Mouse (Mus musculus): ENCODE measurements at regions not wholly inside any gene's neighbourhood (a gene's known extent, or its start where the extent isn't known, plus 50 kb on each side); places are given as distances from the start of the nearest gene placed in this dataset.
"Not testable (repeated sequence)": the region's sequence is repeated elsewhere in the genome, so short reads cannot be mapped to it uniquely, and the experiment has no call there.

DNA sequence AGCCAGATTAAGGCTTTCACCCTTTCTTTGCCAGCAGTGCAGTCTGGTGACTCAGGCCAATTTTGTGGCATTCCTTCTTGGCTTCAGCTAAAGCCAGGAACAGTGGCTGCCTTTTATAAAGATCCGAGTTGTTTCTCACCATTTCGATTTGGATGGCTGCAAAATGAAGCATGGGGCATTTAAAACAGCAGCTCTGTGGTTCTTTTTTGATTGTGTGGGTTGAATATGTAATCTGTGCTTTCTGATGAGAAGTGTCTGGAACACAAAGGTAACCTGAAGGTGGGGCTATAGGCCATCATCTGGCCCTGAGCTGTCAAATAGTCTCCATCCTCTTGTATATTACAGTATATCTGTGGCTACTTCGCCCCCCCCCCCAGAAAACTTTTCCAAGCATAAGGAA lies 338.4 kb upstream of the Clnk start:
- Histone ChIP-seq H3K4me3 (no peak overlapping the region), H3K9ac (no peak overlapping the region), H3K36me3 (replicated peaks) (no peaks in the 10 kb centered on the region), H3K4me2 (no peak overlapping the region), H3K4me1 (no peaks in the 10 kb centered on the region), H3K27ac (no peak overlapping the region), H3K27me3 (replicated peaks) (no peaks in the 10 kb centered on the region), H3K9me3 (no peaks in the 10 kb centered on the region)
- 63% methylated on average over 3 of the region's 3 CpGs for WGBS
- no peak for ATAC-seq (replicated peaks)

DNA sequence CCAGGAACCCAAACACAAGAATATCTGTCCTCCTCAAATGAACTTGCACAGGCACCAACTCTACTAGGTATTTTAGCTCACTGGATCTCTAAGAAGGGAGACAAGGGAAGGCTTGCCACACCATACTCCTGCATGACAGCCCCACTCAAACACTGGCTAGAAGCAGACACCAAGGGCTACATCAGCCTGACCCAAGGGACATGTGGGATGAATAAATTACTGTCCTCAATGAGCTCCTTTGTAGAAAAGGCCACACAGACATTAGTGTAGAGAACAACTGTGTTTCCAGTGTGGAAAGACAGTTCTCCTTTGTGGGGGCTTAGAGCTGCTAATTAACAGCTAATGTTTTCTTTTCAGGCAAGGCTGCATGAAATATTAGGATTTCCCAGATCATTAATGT lies 335.9 kb upstream of the Clnk start:
- Histone ChIP-seq H3K4me3 (no peak overlapping the region), H3K27me3 (replicated peaks) (no peaks in the 10 kb centered on the region), H3K4me1 (no peaks in the 10 kb centered on the region), H3K9me3 (no peaks in the 10 kb centered on the region), H3K4me2 (no peak overlapping the region), H3K36me3 (replicated peaks) (no peaks in the 10 kb centered on the region), H3K9ac (no peak overlapping the region), H3K27ac (no peak overlapping the region)
- ATAC-seq (replicated peaks) = no peak; the same call in 1 of the 2 replicates

DNA sequence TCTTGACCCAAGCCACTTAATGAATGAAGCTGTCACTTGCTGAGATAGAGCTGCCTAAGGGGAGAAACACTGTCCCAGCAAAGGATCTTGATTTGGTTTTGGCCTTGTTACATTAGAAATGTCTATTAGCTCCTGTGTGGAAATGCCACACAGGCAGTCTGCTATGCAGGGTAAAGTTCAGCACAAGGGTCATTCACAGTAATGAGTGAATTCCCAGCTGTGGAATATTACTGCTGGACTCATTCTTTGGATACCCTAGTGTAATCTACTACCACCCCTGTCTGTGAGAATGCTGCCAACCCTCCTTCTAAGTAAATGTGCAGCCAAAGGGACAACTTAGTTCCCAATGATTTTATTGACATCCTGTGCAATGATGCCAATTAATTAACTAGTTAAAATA lies 322.2 kb upstream of the Clnk start:
- H3K9me3 ChIP-seq = no peaks in the 10 kb centered on the region
- H3K36me3 ChIP-seq (replicated peaks) = no peaks in the 10 kb centered on the region
- no peaks in the 10 kb centered on the region for H3K27me3 ChIP-seq (replicated peaks)
- no peak overlapping the region for H3K27ac ChIP-seq
- H3K4me2 ChIP-seq = no peak overlapping the region
- no peaks in the 10 kb centered on the region for H3K4me1 ChIP-seq
- ATAC-seq (replicated peaks) = no peak
- no peak overlapping the region for H3K4me3 ChIP-seq
- H3K9ac ChIP-seq = no peak overlapping the region

DNA sequence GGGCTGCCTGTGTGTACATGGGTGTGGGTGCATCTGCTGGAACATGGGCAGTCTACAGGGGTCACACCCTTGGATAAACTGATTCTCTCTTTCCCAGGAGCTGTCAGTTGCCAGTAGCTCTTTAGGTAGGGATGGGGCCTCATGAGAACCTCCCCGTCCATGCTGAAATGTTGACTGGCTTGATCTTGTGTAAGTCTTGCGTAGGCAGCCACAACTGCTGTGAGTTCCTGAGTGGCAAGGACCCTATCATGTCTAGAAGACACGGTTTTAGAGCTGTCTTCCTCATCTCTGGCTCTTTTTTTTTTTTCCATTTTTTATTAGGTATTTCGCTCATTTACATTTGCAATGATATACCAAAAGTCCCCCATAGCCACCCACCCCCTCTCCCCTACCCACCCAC lies 314.5 kb upstream of the Clnk start:
- H3K27me3 ChIP-seq (replicated peaks); H3K4me1 ChIP-seq; H3K36me3 ChIP-seq (replicated peaks); H3K27ac ChIP-seq; H3K9me3 ChIP-seq; ATAC-seq (replicated peaks); H3K9ac ChIP-seq; H3K4me2 ChIP-seq; H3K4me3 ChIP-seq: not testable (repeated sequence)
- 80% methylated on average over 2 of the region's 4 CpGs for WGBS

DNA sequence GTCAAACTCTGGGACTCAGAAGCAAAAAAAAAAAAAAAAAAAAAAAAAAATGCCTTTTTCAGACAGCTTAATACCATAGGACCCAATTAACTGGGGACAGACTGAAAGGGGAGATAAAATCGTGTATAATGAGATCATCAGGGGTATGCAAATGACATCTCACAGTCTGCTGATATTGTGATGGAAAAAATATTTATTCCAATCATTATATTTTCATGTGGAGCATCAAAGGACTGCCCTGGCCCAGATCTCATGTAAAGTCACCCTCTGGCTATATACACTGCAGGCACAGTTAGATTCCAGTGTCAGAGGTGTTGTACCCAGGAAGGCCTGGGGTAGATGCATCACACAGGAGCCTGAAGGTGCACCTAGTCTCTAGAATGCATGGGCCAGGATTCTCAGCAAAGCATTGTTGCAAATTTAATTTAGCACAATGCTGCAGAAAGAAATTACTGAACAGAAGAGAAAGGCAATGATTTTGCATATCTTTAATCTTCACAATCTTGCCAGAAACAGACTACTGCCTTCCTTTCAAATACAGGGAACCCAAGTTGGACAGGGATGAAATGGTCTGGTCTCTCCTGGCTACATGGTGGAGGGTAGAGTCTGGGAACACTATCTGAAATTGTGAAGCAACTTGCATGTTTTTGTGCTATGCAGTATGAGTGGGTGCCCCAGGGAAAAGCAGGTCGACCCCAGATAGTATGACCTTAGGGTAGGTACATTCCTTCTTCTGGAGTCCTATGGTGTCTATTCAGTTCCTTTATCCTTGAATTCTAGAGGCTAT lies 305.2 kb upstream of the Clnk start:
- Histone ChIP-seq H3K4me2 (no peak overlapping the region), H3K4me1 (peaks cover 6% of the 10 kb centered on the region; the same call in 1 of the 2 replicates), H3K9me3 (no peaks in the 10 kb centered on the region), H3K36me3 (replicated peaks) (no peaks in the 10 kb centered on the region), H3K27ac (peak overlapping the region; percentile 53; the same call in 1 of the 2 replicates), H3K4me3 (no peak overlapping the region), H3K27me3 (replicated peaks) (no peaks in the 10 kb centered on the region), H3K9ac (no peak overlapping the region)
- WGBS = 59% methylated on average over 2 of the region's 2 CpGs
- ATAC-seq (replicated peaks) = peak; percentile 93

DNA sequence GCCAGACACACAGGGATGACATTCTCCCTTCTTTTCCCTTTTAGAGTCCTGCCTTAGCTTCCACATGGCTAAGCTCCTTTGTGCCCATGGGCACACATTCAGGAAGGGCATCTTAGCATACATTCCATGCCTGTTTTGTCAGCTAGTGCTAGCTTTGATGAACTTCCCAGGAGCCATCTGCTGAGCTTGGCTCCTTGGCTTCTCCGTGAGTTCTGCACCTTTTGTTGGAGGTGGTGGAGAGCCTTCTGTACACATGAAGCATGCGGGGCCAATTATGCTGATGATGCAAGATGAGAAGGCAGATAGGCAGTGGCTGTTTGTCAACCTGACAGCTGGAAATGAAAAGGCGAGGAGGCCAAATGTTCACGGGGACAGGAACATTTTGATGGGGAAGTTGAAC lies 304.4 kb upstream of the Clnk start:
- Histone ChIP-seq H3K9ac (no peak overlapping the region), H3K4me3 (no peak overlapping the region), H3K27me3 (replicated peaks) (no peaks in the 10 kb centered on the region), H3K4me1 (peaks cover 6% of the 10 kb centered on the region; the same call in 1 of the 2 replicates), H3K36me3 (replicated peaks) (no peaks in the 10 kb centered on the region), H3K27ac (peak overlapping the region; percentile 14; the same call in 1 of the 2 replicates), H3K4me2 (no peak overlapping the region), H3K9me3 (no peaks in the 10 kb centered on the region)
- 43% methylated on average over 4 of the region's 4 CpGs for WGBS
- peak; percentile 62; the same call in 1 of the 2 replicates for ATAC-seq (replicated peaks)

DNA sequence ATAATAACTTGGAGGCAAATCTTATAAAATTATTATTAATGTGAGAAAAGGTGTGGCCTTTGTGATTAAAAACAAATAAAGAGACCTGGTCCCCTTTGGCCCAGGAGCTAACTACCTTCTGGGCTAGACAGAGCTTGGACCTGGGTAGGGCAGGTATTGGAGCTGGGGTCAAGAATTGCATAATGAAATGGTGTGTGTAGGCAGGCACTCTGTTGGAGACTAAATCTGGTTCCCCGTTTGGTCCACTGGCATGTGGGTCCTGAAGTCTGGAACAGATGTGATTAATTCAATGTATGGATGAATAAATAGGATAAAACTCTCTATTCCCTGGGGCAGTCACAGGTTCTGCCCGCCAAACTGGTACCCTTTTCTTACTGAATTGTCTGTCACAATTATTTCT lies 301.3 kb upstream of the Clnk start:
- Histone ChIP-seq H3K27ac (no peak overlapping the region), H3K27me3 (replicated peaks) (no peaks in the 10 kb centered on the region), H3K9ac (no peak overlapping the region), H3K4me3 (no peak overlapping the region), H3K9me3 (no peaks in the 10 kb centered on the region), H3K36me3 (replicated peaks) (no peaks in the 10 kb centered on the region), H3K4me2 (no peak overlapping the region), H3K4me1 (peaks cover 6% of the 10 kb centered on the region; the same call in 1 of the 2 replicates)
- no peak for ATAC-seq (replicated peaks)
- WGBS = 36% methylated on average over 2 of the region's 2 CpGs

DNA sequence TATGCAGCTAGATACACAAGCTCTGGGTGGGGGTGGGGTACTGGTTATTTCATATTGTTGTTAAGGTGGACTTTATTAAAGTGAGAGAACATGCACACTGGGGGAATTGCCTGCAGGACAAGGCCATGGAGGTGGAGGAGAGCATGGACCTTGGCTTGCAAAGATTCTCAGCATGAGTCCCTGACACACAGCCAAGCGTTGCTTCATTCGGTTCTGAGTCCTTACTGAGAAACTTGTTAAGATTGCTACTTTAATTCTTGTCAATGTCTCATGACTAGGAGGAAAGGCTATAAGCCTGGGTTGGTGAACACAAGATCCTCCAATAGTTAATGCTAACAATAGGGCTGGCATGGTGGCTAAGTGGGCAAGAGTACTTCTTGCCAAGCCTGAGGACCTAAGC lies 300.3 kb upstream of the Clnk start:
- H3K9me3 ChIP-seq = no peaks in the 10 kb centered on the region
- H3K27me3 ChIP-seq (replicated peaks) = no peaks in the 10 kb centered on the region
- WGBS = 91% methylated on average over 2 of the region's 2 CpGs
- no peak overlapping the region for H3K4me2 ChIP-seq
- no peaks in the 10 kb centered on the region for H3K36me3 ChIP-seq (replicated peaks)
- ATAC-seq (replicated peaks) = no peak
- H3K4me1 ChIP-seq = peaks cover 6% of the 10 kb centered on the region; the same call in 1 of the 2 replicates
- H3K27ac ChIP-seq = no peak overlapping the region
- no peak overlapping the region for H3K9ac ChIP-seq
- no peak overlapping the region for H3K4me3 ChIP-seq

DNA sequence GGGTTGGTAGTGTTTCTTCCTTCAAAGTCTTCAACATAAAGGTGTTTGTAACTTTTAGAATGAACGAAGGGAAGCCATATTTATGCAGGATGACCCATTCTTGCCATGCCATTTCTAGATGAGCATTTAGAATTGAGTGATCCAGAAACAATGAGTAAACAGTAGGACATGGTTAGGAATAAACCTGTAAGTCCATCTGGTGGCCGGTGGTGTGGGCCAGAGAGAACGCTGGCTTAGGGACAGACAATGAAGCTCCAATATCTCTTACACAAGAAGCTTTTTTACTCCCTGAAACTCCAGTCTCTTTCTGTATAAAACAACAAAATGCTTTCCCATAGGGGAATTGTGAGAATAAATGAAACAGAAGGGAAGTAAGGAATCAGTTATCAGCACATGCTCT lies 296.9 kb upstream of the Clnk start:
- no peaks in the 10 kb centered on the region for H3K9me3 ChIP-seq
- ATAC-seq (replicated peaks) = no peak
- 94% methylated on average over 3 of the region's 3 CpGs for WGBS
- no peaks in the 10 kb centered on the region for H3K27me3 ChIP-seq (replicated peaks)
- no peak overlapping the region for H3K4me2 ChIP-seq
- H3K9ac ChIP-seq = no peak overlapping the region
- no peaks in the 10 kb centered on the region for H3K36me3 ChIP-seq (replicated peaks)
- no peak overlapping the region for H3K27ac ChIP-seq
- H3K4me1 ChIP-seq = no peaks in the 10 kb centered on the region
- no peak overlapping the region for H3K4me3 ChIP-seq

DNA sequence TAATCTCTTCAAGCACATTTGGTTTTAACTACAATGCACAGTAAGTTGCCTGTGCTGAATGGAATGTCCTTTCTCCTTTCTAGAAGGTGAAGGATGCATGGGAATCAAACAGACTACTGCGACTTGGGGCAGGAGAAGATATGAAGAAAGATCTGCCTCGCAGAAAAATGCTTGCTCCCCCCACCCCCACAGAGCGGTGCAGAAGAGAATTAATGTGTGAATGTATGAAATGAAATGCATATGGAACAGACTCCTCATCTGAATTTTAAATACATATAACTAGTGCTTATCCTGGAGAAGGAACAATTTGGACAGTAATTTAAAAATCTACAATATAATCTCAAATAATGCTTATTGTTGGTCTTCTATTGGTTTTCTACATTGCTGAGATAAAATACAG lies 283.0 kb upstream of the Clnk start:
- H3K4me3 ChIP-seq = no peak overlapping the region
- 80% methylated on average over 3 of the region's 3 CpGs for WGBS
- no peaks in the 10 kb centered on the region for H3K9me3 ChIP-seq
- H3K27ac ChIP-seq = no peak overlapping the region
- no peak overlapping the region for H3K4me2 ChIP-seq
- no peak for ATAC-seq (replicated peaks)
- no peak overlapping the region for H3K9ac ChIP-seq
- no peaks in the 10 kb centered on the region for H3K27me3 ChIP-seq (replicated peaks)
- H3K36me3 ChIP-seq (replicated peaks) = no peaks in the 10 kb centered on the region
- no peaks in the 10 kb centered on the region for H3K4me1 ChIP-seq

DNA sequence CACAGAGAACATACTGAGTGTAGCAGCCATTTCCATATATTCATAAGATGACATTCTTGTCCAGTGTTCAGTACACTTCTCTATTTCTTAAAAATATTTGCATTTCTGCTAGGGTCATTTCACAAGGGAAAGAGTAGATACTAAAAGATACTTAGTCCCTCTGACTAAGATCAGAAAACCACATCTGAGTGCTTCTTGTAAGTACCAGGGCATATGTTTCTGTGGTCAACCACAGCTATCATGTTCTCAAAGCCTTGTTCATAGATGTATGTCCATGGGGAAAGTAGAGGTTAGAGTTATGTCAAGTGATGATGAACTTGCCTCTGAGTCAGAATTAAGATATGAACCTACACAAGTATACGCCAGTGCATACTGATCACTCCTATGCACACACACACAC lies 279.2 kb upstream of the Clnk start:
- H3K4me2 ChIP-seq = no peak overlapping the region
- no peak for ATAC-seq (replicated peaks)
- H3K4me1 ChIP-seq = no peaks in the 10 kb centered on the region
- 86% methylated on average over 1 of the region's 1 CpGs for WGBS
- H3K27ac ChIP-seq = no peak overlapping the region
- H3K9me3 ChIP-seq = no peaks in the 10 kb centered on the region
- no peaks in the 10 kb centered on the region for H3K36me3 ChIP-seq (replicated peaks)
- no peaks in the 10 kb centered on the region for H3K27me3 ChIP-seq (replicated peaks)
- H3K4me3 ChIP-seq = no peak overlapping the region
- H3K9ac ChIP-seq = no peak overlapping the region

DNA sequence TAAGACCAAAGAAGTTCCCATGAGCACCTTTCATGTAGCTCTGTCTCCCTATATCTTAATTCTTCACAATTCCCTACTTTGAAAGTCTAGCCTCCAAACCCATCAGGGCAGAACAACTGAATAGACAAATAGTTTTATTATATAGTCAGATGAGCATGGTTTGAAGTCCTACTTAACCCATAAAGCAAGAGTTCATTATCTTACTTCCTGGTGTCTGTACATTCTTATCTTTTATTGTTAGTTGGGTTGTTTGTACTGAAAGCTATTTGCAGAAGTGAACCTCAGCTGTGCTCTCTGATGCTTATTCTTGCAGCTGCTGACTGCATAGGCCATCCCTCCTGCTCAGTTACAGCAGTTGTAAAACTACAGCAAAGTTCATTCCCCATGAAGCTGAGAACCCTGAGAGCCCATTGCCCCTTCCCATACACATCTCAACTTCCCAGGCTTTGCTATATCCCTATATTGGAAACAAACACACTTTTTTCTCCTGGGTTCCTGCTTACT lies 276.7 kb upstream of the Clnk start:
- H3K9ac ChIP-seq = no peak overlapping the region
- no peaks in the 10 kb centered on the region for H3K36me3 ChIP-seq (replicated peaks)
- H3K27ac ChIP-seq = no peak overlapping the region
- H3K9me3 ChIP-seq = no peaks in the 10 kb centered on the region
- no peaks in the 10 kb centered on the region for H3K4me1 ChIP-seq
- H3K4me3 ChIP-seq = no peak overlapping the region
- H3K4me2 ChIP-seq = no peak overlapping the region
- H3K27me3 ChIP-seq (replicated peaks) = no peaks in the 10 kb centered on the region
- ATAC-seq (replicated peaks) = no peak

DNA sequence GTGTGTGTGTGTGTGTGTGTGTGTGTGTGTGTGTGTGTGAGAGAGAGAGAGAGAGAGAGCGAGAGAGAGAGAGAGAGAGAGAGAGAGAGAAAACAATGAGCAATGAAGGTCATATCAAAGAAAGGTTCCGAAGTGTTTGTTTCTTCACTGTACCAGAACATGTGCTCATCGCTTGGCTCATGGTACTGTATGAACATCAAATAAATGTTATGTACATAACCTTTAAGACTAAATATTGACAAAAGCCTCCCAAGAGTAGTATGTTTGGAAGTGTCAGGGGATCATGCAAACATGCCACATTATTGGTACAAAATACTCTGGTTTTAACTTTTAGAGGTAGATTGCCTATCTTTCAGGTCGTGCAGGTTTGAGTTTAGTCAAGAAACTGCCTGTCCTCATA lies 275.3 kb upstream of the Clnk start:
- Histone ChIP-seq H3K27me3 (replicated peaks) (no peaks in the 10 kb centered on the region), H3K4me2 (no peak overlapping the region), H3K4me3 (no peak overlapping the region), H3K9me3 (no peaks in the 10 kb centered on the region), H3K27ac (no peak overlapping the region), H3K36me3 (replicated peaks) (no peaks in the 10 kb centered on the region), H3K4me1 (no peaks in the 10 kb centered on the region), H3K9ac (no peak overlapping the region)
- 89% methylated on average over 4 of the region's 4 CpGs for WGBS
- no peak for ATAC-seq (replicated peaks)
